Mouse (Mus musculus) E14TG2a.4 (cell line): ENCODE results near the gene Cdyl.

Experiments
- H3K27me3 ChIP-seq: 2 replicates; pipeline ENCODE4 v1.6.1; 2014; ENCODE audit warnings: low read length, control low read depth; ENCODE audit not compliant: insufficient read depth
- H3K36me3 ChIP-seq: 2 replicates; pipeline ENCODE4 v1.6.1; 2014; ENCODE audit warnings: low read length, control low read depth; ENCODE audit not compliant: insufficient read depth
- H3K4me1 ChIP-seq: replicated peaks from 2 replicates; pipeline ENCODE4 v1.6.1; 2014; ENCODE audit warnings: low read depth, low read length, control low read depth
- H3K4me3 ChIP-seq: replicated peaks from 2 replicates; pipeline ENCODE4 v1.5.1; 2014; ENCODE audit warnings: mild to moderate bottlenecking, low read length
- H3K9me3 ChIP-seq: 2 replicates; pipeline ENCODE4 v1.6.1; 2014; ENCODE audit warnings: low read length, control low read depth
- CTCF ChIP-seq: conservative IDR thresholded peaks from 2 replicates; pipeline ENCODE4 v1.5.1; 2014; ENCODE audit warnings: low read length
- NANOG ChIP-seq: IDR thresholded peaks from 2 replicates; pipeline ENCODE4 v1.6.1; 2014; ENCODE audit warnings: borderline replicate concordance, low read length, mixed read lengths
- POU5F1 ChIP-seq: IDR thresholded peaks from 2 replicates; pipeline ENCODE4 v1.6.1; 2014; ENCODE audit warnings: low read length, borderline replicate concordance

Cdyl gene

DNA sequence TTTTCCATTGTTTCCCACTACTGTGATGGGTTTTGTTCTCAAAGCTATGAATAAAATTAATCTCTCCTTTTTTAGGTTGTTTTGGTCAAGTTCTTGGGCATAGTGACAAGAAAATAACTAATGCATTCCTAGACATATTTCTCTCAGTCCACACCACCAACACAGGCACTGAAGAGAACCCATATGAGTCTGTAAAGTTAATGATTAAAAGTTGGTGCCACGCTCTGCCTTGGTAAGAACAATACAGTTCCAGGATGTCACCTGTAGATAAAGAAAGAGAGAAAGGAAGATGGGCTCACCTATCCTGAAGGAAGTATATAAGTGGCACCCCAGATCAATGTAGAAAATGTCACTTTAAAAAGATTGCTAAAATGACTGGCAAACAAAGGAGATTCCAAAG lies 32.3 kb upstream of the Cdyl start:
- 0 out of 2 replicates have a peak, but pooled peaks cover 7% of the 10 kb centered on the region for H3K9me3 ChIP-seq
- H3K27me3 ChIP-seq, result no peaks in the 10 kb centered on the region
- H3K4me3 ChIP-seq, result no peak overlapping the region
- no peaks in the 10 kb centered on the region for H3K4me1 ChIP-seq
- H3K36me3 ChIP-seq, result no peaks in the 10 kb centered on the region
- TF ChIP-seq POU5F1 (no peak), NANOG (no peak)

DNA sequence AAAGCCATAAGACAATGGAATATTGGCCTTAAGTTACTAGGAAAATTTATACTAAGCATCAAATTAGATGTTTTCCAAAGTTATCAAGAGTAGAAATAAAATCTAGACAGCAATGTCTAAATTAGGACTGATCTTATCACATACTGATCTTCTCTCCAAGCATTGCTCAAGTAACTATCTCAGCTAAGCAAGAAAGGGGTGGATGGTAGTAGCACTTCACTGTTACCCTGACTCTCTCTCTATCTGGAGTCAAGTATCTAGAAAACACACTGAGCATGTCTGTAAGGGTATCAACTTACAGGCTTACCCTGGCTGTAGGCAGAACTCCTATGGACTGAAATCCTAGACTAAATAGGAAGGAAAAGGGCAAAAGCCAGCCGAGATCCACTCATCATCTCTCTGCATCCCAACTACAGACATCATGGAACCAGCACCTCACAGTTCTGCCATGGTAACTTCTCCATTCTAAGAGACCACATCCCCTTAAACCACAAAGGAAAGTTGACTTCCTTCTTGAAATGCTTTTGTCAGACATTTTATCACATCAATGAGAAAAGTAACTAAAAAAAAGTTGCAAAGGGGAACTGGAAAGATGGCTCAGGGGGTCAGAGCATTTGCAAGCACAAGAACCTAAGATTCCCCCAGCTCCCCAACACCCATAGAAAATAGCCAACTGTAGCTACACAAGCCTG lies 12.4 kb upstream of the Cdyl start:
- Histone ChIP-seq H3K27me3 (no peaks in the 10 kb centered on the region), H3K36me3 (no peaks in the 10 kb centered on the region), H3K9me3 (0 out of 2 replicates have a peak, but pooled peaks cover 3% of the 10 kb centered on the region), H3K4me3 (no peak overlapping the region), H3K4me1 (no peaks in the 10 kb centered on the region)
- TF ChIP-seq CTCF (no peak), POU5F1 (no peak), NANOG (no peak)

DNA sequence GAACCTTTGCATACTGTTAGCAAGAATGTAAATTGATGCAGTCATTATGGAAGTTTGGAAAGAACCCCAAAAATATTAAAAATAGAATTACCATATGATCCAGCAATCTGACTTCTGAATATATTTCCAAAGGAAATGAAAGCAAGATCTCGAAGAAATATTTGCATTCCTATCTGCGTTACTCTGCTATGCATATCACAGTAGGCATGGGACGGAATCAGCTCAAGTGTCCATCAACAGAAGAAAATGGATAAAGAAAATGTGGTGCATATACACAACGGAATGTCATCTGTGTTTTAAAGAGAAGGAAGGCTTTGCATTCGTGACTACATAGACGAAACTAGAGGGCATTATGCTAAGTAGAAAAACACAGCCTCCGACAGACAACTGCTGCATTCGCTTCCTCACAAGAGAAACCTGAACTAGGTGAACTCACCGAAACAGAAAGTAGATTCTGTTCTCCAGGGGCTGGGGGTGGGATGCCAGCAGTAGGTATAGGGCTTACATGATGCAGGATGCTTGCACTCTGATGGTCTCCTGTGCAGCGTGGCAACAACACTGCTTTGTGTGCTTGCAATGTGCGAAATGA lies 9.3 kb upstream of the Cdyl start:
- Histone ChIP-seq H3K4me1 (no peaks in the 10 kb centered on the region), H3K9me3 (0 out of 2 replicates have a peak, but pooled peaks cover 3% of the 10 kb centered on the region), H3K27me3 (no peaks in the 10 kb centered on the region), H3K36me3 (no peaks in the 10 kb centered on the region), H3K4me3 (no peak overlapping the region)
- no peak for TF ChIP-seq POU5F1
- TF ChIP-seq CTCF, result no peak
- TF ChIP-seq NANOG, result no peak

DNA sequence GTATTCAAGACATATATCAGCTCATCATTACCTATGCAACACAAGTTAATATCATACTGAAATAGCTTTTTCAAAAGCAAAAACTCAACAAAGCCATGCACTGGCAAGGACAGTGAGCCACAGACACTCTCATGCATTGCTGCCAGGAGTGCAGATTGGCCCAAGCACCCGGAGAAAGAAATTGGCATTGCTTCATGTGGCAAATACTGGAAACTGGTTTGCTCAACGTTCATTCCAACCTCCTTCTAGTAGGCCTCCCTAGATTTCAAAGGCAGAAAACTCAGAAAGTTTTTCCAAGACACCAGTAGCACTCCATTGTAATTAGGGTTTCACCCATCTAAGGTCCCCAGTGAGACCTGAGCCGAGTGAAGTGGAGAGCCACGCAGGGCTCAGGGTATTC lies 6.8 kb upstream of the Cdyl start:
- TF ChIP-seq POU5F1, result no peak
- TF ChIP-seq CTCF, result no peak
- TF ChIP-seq NANOG, result no peak
- H3K36me3 ChIP-seq, result no peaks in the 10 kb centered on the region
- no peaks in the 10 kb centered on the region for H3K9me3 ChIP-seq
- no peaks in the 10 kb centered on the region for H3K4me1 ChIP-seq
- H3K27me3 ChIP-seq, result no peaks in the 10 kb centered on the region
- H3K4me3 ChIP-seq, result no peak overlapping the region

DNA sequence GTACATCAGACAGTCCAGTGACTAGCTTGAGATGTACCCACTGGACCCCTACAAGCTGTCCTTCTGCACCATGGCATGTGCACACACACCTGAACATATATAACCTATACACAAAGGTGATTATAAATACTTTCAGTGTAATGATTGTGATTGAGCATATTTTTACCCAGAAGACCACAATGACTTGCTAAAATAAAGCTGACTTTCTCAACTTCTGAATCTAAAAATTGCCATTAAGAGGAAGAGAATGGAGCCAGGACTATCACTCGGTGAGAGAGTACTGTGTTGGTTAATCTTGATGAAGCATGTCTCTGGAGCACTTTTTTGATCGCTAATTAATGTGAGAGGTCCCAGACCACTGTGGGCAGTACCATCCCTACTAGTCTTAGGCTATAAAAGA lies 2.8 kb upstream of the Cdyl start:
- no peaks in the 10 kb centered on the region for H3K36me3 ChIP-seq
- no peak overlapping the region for H3K4me3 ChIP-seq
- H3K4me1 ChIP-seq, result no peaks in the 10 kb centered on the region
- H3K27me3 ChIP-seq, result no peaks in the 10 kb centered on the region
- no peak for TF ChIP-seq POU5F1
- TF ChIP-seq NANOG, result no peak
- TF ChIP-seq CTCF, result no peak
- H3K9me3 ChIP-seq, result no peaks in the 10 kb centered on the region

DNA sequence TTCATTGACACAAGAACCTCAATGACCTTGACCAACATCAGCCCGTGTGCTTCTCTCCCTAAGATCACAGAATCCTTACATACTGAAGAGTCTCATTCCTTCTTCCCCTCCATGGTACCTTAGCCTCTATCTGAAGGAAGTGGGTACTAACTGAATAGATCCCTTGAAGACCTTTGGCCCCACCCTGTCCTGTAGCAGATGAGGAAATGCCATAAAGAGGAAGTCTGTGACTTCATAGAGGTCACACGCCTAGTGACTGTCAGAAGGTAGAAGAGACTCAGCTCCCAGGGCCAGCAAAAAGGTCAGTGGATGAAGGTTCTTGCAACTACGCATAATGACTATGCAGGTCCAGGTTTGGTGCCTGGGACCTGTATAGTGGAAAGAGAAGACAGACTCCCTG lies 5.8 kb downstream of the Cdyl start:
- TF ChIP-seq CTCF (no peak), POU5F1 (no peak), NANOG (no peak)
- H3K27me3 ChIP-seq, result no peaks in the 10 kb centered on the region
- H3K9me3 ChIP-seq, result no peaks in the 10 kb centered on the region

DNA sequence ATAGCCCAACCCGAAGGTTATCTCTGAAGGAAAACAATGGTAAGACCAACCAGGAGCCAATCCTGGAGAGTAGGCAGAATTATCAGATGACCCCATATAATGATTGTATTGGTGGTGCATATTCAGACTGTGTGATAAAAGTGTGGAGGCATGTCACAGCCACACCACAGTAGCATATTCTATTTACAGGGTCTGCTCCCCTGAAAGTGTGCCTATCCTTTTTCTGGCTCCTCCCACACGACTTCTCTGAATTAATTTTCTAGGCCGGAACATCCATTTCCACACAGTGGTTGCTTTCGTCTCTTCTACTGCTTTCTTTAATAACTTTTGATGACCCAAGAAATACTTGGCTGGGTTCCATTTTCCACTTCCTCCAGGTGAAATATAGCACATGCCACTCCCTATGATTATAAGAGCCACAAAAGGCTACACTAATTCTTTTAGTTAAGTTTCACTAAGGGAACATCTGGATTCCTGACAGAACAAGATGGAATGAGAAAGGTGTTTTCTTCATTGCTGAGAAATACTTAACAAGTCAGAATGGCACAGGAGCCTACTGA lies 10.4 kb downstream of the Cdyl start:
- H3K36me3 ChIP-seq, result no peaks in the 10 kb centered on the region
- peaks cover 3% of the 10 kb centered on the region; the same call in 1 of the 2 replicates for H3K27me3 ChIP-seq
- no peak for TF ChIP-seq NANOG
- TF ChIP-seq CTCF, result no peak
- no peak for TF ChIP-seq POU5F1
- no peaks in the 10 kb centered on the region for H3K4me1 ChIP-seq
- H3K9me3 ChIP-seq, result no peaks in the 10 kb centered on the region
- no peak overlapping the region for H3K4me3 ChIP-seq

More for the DNA sequence above, 5.8 kb downstream of the Cdyl start:
- no peak overlapping the region for H3K4me3 ChIP-seq
- no peaks in the 10 kb centered on the region for H3K4me1 ChIP-seq
- no peaks in the 10 kb centered on the region for H3K36me3 ChIP-seq

DNA sequence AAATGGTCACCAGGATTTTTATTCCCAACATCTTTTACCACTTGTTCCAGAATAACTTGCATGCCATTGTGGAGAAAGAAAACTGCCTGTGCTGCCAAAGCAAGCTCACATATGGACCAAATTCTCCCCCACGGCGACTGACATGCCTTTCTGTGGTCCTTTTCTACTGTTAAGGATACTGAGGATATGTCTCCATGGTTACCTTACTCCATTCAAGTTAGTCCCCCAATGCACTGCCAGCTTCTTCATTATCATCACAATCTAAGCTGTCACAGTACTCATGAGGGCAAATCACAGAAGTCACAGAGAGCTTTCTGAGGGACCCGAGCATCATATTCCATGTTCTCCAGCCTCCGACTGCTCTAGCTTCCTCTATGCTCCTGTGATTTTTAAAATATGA lies 11.2 kb downstream of the Cdyl start:
- Histone ChIP-seq H3K36me3 (no peaks in the 10 kb centered on the region), H3K9me3 (no peaks in the 10 kb centered on the region), H3K4me1 (no peaks in the 10 kb centered on the region), H3K4me3 (no peak overlapping the region), H3K27me3 (peaks cover 3% of the 10 kb centered on the region; the same call in 1 of the 2 replicates)
- no peak for TF ChIP-seq POU5F1
- TF ChIP-seq NANOG, result no peak
- no peak for TF ChIP-seq CTCF

DNA sequence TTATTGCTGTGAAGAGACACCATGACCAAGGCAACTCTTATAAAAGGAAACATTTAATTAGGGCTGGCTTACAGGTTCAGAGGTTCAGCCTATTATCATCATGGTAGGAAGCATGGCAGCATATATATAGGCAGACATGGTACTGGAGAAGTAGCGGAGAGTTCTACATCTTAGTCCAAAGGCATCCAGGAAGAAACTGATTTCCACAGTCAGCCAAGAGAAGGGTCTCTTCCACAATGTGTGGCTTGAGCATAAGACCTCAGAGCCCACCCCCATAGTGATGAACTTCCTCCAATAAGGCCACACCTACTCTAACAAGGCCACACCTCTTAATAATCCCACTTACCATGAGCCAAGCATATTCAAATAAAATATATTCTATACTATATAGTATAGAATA lies 17.3 kb downstream of the Cdyl start:
- TF ChIP-seq POU5F1 (no peak), CTCF (no peak), NANOG (no peak)
- H3K27me3 ChIP-seq, result peaks cover 3% of the 10 kb centered on the region; the same call in 1 of the 2 replicates
- no peaks in the 10 kb centered on the region for H3K9me3 ChIP-seq
- no peak overlapping the region for H3K4me3 ChIP-seq
- no peaks in the 10 kb centered on the region for H3K36me3 ChIP-seq
- no peaks in the 10 kb centered on the region for H3K4me1 ChIP-seq
